Mouse (Mus musculus) lung, adult 18-20 months (tissue): ENCODE data around the gene Ralgapa2.
A peak's percentile ranks its signal among the peaks of the same experiment; 100 is the strongest.

Experiments
- DNase-seq, 2 experiments: peaks; one replicate each; pipeline ENCODE4 v3.0.0; 2022; ENCODE audit warnings: mixed read lengths in 2 of 2

Ralgapa2 gene

DNA sequence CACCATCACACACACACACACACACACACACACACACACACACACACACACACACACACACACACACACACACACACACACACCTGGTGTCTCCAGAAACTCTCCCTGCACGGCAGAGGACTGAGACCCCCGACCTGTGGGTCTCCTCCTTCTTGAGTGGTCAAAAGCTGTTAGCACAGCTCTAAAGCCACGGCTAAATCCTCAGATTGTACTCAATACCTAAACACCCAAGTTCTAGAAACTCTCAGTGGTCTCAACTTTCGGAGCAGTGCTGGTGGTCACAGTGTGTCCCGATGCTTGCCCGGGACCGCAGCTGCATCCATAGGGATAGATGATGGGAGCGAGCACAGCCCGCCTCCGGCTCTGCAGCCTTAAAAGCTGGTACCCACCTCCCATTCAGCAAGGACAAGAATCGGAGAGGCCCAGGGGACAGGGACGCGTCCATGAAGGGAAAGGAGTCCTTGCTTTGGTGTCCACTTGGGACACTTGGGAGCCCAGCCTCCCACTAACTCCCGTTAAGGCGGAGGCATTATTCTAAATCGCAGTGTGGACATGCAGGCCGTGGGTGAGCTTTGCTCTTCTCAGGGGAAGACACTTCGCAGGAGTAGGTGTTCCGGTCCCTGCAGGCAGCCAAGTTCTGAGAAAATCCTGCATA is 293.1 kb downstream of the Ralgapa2 start:
- DNase-seq = no peak

DNA sequence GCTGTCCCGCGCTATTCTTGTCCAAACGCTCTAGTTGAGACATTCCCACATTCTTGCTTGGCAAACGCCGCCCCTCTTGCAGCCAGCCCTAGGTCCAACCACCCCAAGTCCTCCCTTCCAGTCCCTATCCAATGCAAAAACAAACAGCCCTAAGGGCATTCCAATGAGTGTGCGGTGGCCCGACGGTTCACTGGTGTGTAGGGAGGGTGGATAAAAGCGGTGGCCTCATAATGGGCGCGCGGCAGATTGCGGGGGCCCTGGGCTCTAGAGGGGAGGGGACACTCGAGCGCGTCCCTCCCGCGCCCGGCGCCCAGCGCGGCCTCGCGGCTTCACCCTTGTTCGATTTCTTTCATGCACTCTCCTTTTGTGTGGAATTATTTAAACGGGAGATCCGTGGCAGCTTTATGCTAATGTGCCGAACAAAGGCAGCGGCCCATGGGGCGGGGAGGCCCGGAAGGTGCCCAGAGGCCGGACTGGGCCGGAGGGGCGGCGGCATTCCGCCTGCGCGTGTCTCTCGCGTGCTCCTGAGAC is 293.9 kb downstream of the Ralgapa2 start:
- DNase-seq = no peak

DNA sequence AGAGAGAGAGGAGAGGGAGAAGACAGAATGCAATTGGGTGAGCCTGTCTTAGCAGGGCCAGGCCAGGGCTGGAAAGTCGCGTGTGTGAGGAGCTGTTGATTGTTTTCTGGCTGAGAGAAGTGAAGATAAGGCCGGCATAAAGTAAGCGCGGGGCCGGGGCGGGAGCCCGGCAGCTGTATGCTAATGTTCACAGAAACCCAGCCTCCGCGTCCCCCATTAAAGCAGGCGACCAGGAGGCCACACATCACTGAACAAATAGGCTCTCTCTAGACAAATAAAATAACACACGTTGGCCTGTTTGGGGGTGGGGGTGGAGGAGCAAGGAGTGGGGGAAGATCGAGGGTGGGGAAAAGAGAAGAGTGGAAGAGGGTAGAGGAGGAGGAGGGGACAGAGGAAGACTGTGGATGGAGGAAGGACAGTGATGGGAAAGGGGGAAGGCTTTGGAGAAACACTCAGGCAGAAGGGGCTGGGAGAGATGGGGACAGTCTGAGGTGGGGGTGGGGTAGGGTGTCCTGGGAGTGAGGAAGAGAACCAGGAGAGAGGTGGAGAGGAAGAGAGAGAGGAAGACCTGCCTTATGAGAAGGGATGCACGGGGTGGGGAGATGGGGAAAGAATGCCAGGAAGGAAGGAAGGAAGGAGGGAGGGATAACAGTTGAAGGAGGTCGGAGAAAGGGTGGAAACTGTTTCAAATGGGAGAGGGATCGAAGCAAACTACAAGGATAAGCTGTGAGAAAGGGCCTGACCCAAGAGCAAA is 294.7 kb downstream of the Ralgapa2 start:
- DNase-seq = no peak

DNA sequence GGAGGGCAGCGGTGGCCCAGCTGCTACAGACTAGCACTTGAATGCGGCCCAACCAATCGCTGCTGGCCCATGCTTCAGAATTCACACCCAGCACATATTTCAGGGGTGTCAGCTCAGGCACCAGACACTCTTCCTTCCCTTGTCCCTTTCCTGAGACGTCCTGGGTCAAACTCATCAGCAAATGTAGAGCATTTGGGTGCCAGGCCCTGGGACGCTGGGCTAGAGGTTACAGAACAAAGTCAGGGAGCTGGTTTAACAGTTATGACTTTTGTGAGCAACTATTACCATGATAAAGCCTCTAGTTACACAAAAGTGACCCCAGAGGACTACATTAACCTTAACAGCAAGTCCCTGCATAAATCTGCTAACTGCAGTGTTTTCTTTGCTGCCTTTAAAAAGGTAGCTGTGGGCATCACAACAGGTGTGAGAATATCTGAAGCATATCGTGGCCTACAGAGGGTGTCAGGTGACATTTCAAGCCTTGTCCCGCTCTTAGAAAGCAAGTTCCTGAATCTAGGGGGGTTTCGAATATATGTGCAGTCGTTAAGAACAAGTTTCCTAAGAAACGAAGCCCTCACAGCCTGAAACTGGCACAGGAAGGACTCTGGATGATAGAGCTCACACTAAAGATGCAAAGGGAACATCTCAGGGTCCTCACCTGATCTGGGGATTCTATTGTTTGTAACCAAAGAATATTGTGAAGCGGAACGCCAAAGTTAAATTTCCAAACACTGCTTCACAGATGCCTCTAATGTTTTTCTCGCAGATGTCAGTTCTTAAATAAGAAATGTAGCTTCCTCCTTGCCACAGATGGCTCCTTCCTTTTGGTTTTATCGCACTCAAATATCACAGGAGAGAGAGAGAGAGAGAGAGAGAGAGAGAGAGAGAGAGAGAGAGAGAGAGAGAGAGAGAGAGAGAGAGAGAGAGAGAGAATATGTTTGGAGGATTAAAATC is 295.8 kb downstream of the Ralgapa2 start:
- DNase-seq = no peak

DNA sequence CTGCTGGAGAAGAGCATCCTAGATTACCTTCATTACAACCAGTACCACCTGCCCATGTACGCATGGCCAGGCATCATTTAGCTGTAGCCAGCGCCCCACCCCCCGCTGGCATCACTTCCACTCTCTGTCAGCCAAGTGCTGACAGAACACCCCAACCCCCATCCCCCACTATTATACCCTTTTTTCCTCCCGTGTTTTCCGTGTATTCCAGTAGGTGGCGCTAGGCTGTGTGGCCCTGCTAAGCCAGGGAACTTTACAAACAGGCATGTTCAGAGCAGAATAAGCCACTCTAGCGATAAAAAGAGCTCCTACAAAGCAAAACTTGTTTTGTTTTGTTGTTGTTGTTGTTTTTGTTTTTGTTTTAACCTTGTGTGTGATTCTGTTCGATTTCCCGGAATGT is 297.4 kb downstream of the Ralgapa2 start:
- peak in 1 of 2 experiments; percentile 21 for DNase-seq

DNA sequence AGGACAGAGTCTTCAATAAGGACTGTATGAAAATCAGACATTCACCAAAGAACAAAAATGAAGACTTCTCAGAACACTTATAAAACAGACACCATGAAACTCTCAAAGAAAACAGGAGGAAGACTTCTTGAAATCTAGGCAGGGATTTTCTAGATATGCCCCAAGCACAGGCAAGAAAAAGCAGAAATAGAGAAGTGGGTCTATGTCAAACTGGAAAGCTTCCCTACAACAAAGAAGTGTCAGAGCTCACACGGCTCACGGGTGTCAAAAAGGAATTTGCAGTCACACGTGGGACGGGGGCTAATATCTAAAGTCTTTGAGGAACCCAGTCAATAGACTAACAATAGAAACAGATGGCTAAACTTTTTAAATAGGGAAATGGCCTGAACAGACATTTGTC is 301.2 kb downstream of the Ralgapa2 start:
- no peak for DNase-seq

DNA sequence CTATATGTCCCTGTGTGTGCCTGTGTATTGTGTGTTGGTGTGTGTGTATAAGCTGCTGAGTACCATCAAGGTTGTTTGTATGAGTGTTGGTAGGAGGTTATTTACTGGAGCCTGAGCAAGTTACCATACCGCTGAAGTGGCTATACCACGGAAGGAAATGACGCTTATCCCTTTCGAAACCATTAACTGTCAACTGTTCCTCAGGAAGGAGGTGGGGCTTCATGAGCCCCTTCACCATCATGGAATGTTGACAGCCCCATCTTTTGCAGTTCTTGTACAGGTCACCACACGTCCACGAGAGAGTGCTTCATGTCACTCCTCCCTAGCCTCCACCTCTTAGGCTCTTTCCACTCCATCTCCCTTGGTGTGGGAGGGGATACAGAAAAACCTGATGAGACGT is 314.2 kb downstream of the Ralgapa2 start:
- no peak for DNase-seq

DNA sequence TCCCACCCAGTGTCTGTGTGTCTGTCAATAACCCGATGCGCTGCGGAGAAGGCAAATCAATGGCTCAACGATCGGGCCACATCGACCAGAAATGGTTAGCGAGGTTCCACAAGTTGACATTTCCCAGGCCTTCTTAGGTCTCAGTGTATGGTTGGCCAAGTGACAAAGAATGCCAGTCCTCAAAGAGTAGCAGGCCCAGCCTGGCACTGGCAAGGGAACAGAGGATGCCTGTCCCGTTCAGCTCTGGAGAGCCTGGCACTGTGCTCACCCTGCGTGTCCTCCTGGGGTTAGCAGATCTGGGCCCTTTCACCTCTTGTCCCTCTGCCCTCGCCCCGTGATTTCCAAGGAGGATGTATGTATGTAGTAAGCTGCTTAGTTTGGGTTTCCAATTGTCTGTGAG is 316.0 kb downstream of the Ralgapa2 start:
- no peak for DNase-seq
